Mouse (Mus musculus): ENCODE results near the gene Ddx23.

- TF ChIP-seq POLR2A (IDR thresholded peaks at IDR 0.05; ENCODE audit: control insufficient read depth, extremely low read depth, insufficient read depth, low read length, poor library complexity) (no peak), CTCF (IDR thresholded peaks at IDR 0.05; ENCODE audit: borderline replicate concordance, control insufficient read depth, extremely low read depth, insufficient read depth, low read length, poor library complexity) (no peak)
These were observed 39.3 kb downstream of the Ddx23 start for GRCm38 (mm10) chr15:98623361-98623821.

All from thymus, adult 2 months (tissue).